Mouse (Mus musculus): ENCODE measurements around the gene Duoxa1. TPM values are rescaled to one million over a fixed set of nuclear protein-coding genes. Genes with fewer than 3 reads are reported as not detected.

The Duoxa1 gene
- polyA plus RNA-seq, 1 experiment from 2014 or later = 2.3 TPM

DNA sequence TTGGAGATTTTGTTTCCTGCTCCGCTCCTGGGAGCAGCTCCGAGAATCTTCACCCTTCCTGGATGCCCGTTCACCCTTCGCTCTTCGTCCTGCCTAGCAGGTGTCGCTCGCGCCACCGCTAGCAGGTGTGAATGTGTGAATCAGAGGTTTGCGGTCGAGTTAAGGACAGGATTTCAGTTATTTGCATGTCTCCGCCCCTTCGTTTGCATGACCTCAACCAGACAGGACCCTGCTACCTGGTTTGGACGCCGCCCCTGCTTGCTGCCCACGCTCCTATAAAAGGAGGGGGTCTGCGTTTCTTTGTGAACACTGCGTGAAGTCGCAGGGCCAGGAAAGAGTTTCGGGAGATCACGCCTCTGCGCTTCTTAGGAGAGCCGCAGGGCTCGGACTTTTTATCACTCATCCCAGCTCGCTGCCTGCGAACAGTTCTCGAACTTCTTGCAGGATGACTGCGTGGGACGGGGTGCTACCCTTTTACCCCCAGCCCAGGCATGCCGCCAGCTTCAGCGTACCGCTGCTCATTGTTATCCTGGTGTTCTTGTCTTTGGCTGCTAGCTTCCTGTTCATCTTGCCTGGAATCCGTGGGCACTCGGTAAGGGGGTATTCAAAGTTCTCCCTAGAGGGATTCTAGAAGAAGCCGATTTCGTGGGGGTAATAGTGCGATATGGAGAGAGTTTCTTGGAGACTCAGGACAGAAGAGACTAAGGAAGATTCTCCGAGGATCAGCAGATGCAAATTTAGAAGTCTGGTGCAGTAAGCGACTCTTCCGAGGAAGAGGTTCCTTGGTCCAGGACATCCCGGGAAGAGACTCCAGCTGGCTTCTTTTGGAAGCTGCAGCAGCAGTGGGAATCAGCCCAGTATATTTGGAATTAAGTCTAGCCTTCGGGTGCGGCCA, 14.7 kb downstream of the Duoxa1 start, which contains the start of gene Duoxa2:
Gene Duoxa2 (plus strand): TSS at position 305 of the 895 bp plus-strand sequence.
- peak; percentile 64 for DNase-seq (ENCODE audit: low spot score)

DNA sequence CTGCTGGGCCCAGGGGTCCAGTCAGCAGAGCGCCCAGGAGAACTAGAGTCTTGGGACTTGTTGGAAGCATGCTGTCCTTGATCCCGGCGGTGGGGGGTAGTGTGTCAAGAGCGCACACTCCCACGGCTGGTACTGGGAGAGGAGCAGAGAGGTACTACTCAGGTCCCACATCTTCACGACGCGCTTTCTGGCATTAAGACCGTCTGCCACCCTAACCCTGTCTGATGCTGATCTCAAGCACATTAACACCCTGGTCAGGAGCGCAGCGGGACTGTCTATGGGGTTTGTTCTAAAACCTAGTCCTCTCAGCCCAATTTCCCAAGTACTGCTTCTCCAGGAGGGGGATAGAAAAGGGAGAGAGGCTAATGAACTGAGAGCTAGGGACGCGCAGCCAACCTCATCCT, 15.4 kb downstream of the Duoxa1 start, which contains the start of gene Duox2:
Gene Duox2 (minus strand): TSS at position 354 of the 404 bp plus-strand sequence.
- DNase-seq (ENCODE audit: low spot score) = no peak

DNA sequence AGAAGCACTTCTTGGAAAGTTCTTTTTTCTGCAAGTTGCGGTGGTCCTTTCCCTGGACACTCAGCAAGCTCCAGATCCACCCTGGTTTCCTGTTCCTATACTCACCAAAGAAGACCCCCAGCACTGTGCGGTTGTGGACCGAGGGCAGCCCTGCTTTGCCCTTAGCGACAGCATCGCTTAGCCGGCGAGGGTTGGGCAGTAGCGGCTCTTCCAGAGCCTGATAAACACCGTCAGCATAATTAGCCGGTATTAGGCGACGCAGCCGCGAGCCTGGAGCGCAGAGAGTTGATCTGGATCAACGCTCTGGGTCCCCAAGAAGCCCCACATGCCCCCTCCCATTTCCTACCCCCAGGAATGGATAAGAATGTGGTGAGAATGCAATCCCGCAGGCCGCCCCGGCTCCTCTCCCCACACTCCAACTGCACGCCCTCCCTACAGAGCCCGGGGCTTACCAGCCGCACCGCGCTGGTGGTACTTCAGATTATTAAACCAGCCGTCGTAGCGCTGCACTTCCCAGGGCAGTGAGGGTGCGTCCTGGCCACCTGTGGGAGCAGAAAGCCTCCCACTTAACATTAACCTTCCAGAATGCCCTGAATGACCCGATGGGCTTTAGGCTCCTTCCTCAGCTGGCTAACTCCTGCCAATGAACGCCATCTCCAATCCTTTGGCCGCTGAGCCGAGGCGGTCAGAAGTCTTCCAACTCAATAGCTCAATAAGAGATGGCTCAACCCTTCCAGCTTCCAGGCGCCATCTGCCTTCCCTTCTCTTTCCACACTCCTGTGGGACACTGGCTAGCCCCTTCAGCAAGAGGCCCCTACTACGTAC, 16.0 kb downstream of the Duoxa1 start:
- no peak for DNase-seq (ENCODE audit: low spot score)

DNA sequence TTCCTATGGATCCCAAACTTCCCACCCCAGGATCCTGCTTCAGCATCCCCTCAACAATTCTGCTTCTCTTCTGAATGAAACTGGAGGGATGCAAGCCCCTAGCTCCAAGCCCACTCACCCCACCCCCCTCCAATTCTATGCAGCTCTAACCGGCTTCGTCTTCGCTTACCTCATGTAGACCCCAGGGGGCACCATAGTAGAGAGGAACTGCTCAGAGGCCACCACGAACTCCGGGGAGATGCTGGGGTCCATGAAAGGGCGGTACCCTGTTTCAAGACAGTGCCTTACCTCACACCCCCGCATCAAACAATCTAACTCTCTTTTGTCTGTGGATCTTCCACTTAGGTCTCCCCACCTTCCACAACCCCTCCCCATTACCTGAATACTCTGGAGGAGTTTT, 18.6 kb downstream of the Duoxa1 start:
- DNase-seq (ENCODE audit: low spot score) = peak; percentile 52

DNA sequence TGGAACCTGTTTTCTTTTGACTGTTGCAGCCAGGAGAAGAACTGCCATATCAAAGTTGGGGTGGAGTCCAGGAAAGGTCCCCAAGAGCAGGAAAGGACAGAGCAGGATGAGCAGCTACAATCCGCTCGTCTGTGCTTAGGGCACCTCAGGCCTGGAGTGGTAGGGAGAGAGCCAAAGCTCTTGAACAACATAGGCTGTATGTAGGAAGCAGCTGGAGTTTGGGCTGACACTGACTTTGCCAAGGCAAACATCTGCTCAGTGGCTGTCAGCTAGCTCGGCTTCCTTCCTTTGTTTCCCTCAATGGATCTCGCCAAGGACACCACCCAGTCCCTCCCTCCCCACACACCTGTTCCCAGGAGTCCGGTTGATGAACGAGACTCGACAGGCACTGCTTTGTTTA, 27.4 kb downstream of the Duoxa1 start:
- DNase-seq (ENCODE audit: low spot score) = no peak

DNA sequence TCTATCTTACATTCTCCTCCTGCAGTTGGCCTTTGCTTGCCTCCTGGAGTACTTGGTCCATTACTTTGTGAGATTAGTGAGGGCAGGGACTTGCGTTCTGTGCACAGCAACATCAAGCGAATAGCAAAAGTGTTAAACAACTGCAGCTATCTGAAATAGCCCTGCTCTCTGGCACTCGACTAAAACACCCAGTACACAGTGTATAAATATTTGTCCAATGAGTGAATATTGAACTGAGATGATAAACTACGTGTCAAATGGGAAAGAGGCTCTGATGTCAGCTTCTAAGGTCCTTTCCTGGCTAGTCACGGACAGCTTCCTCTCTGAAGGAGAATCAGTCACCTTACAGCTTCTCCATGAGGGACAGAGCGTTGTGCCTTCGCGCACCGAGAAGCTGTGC, 29.4 kb downstream of the Duoxa1 start:
- DNase-seq (ENCODE audit: low spot score) = no peak

DNA sequence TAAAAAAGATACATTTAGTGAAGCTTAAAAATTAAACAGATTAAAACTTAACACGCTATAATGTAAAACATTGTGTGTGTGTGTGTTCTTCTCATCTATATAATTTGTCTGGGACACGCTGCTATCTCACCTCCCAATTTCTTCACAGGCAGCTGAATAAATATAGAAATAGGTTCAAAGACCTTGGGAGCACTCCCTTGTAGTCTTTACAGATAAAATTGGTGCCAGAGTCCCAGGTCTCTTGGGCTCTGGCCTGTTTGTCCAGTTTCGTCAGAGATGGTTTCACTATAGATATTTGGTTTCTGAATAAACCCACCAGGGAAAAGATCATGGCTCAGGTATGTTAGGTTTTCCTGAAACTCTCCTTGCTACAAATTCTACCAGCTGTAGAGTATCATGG, 34.8 kb downstream of the Duoxa1 start:
- DNase-seq (ENCODE audit: low spot score) = no peak

DNA sequence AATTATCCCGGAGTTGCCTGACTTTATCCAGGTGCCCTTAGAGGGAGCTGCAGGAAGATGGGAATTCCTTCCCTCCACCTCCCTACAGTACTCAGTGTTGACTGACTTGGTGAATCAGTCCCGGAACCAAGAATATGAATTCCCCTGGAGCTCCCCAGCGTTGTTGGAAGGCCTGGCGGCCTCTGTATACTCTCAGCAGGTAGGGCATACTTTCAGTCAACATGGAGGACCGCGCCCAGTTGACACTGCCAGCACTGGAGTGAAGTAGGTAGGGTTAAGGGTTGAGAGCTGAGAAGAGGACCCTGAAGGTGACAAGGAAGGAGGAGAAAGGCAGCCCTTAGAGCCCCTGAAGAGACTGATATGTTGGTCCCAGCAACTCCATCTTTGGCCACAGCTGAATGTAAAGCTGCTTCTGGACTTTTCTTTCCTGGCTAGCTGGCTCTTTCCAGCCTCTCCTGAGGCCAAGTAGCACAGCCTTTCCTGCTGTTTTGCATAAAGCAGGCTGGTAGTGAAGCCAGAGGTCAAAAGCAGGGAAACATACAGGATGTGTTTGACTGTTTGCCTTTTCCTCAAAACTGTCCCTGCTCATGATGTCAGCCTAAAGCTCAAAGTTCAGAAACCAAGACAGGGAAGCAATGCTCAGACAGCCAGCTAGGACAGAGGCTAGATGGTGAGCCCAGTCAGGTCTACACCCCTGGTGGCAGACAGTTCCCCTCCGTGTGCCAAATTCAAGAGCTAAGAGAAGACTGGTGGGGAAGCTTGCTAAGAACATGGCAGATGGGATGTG, 46.9 kb downstream of the Duoxa1 start:
- no peak for DNase-seq (ENCODE audit: low spot score)

DNA sequence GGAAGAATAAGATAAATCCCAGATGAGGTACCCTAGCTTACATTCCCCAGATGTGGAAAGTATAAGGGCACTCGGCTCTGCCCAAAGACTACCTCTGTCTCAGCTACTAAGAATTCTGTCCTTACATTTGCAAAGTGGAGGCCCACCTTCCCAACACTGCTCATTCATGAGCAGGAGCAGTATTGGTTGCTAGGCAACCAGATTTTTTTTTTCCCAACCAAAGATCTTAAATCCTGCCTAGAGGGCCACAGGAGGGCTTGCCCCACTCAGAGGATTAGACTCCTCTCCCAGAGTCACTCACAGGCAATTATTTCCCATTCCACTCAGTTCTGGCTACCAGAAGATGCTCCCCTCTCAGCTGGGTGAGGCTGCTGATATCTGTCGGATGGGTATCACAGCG, 48.8 kb downstream of the Duoxa1 start:
- no peak for DNase-seq (ENCODE audit: low spot score)

DNA sequence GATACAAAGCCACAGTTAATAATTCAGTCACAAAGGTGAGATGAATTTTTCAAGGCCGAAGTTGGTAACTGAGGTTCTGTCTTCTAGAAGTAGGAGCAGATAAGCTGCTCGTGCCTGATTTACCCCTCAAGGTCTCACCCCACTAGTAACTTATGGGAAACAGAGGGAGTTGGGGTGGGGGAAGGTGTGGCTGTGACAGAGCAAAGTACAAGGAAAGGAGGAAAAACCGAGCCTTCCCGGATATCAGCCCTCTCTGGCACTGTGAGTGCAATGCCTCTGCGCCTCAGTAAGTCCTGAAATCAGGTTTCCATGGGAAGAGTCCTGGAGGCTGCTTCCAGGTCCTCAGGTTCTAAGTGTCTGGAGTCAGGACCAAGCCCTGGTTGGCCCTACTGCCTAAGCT, 52.8 kb downstream of the Duoxa1 start:
- no peak for DNase-seq (ENCODE audit: low spot score)

DNA sequence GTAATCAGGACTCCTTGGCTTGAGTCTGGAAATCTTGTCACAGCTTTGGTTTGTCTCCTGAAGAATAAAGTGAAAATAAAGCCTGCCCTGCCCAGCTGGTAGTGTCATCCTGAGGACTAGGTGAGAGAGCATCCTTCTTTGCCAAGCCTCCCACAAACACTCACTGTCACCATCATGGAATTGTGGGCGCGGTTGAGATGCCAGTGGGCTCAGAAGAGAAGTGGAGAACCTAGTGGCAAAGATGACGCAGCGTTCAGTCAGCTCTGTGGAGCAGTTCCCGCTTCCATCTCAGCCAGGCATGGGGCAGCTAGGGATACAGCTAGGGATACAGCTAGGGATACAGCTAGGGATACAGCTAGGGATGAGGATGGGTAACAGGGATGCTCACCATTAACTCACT, 57.5 kb downstream of the Duoxa1 start:
- no peak for DNase-seq (ENCODE audit: low spot score)

Other genes with a start within 250 kb of the Duoxa1 start
- 5.8 and 6.9 TPM in 2 replicates for gene Spg11, start 195.3 kb downstream of the Duoxa1 start, polyA plus RNA-seq (2015; fragmentation: Nextera tagmentation; extraction: Ambion mirVana)
- 1,787 and 1,863 TPM in 2 replicates for gene B2m, start 166.0 kb downstream of the Duoxa1 start, polyA plus RNA-seq (2015; fragmentation: Nextera tagmentation; extraction: Ambion mirVana)
- 0.08 and 0.14 TPM in 2 replicates for gene Trim69, start 153.0 kb downstream of the Duoxa1 start, polyA plus RNA-seq (2015; fragmentation: Nextera tagmentation; extraction: Ambion mirVana)
- 1.1 and 2.5 TPM in 2 replicates for gene Patl2, start 127.5 kb downstream of the Duoxa1 start, polyA plus RNA-seq (2015; fragmentation: Nextera tagmentation; extraction: Ambion mirVana)
- not detected in 2 replicates for gene Terb2, start 127.5 kb downstream of the Duoxa1 start, polyA plus RNA-seq (2015; fragmentation: Nextera tagmentation; extraction: Ambion mirVana)
- 48.9 and 51.3 TPM in 2 replicates for gene Sord, start 79.0 kb downstream of the Duoxa1 start, polyA plus RNA-seq (2015; fragmentation: Nextera tagmentation; extraction: Ambion mirVana)
- 0.30 and 0.61 TPM in 2 replicates for gene Duox2, start 15.3 kb downstream of the Duoxa1 start, polyA plus RNA-seq (2015; fragmentation: Nextera tagmentation; extraction: Ambion mirVana)
- 0.34 TPM in 1 of 2 replicates, not detected in the other for gene Duoxa2, start 14.8 kb downstream of the Duoxa1 start, polyA plus RNA-seq (2015; fragmentation: Nextera tagmentation; extraction: Ambion mirVana)
- gene Duox1, start 1.9 kb upstream of the Duoxa1 start, polyA plus RNA-seq (2015; fragmentation: Nextera tagmentation; extraction: Ambion mirVana) = 0.08 and 0.16 TPM in 2 replicates
- gene Shf, start 55.4 kb upstream of the Duoxa1 start, polyA plus RNA-seq (2015; fragmentation: Nextera tagmentation; extraction: Ambion mirVana) = 3.4 and 3.9 TPM in 2 replicates
- 25.0 and 29.1 TPM in 2 replicates for gene Slc28a2, start 112.7 kb upstream of the Duoxa1 start, polyA plus RNA-seq (2015; fragmentation: Nextera tagmentation; extraction: Ambion mirVana)
- 5.4 and 8.8 TPM in 2 replicates for gene Gm14085, start 171.2 kb upstream of the Duoxa1 start, polyA plus RNA-seq (2015; fragmentation: Nextera tagmentation; extraction: Ambion mirVana)

All from thymus, postnatal 0 days (tissue).